Mouse (Mus musculus): ENCODE data around the gene Sesn1.
A peak's percentile ranks its signal among the peaks of the same experiment; 100 is the strongest.
"Not testable (repeated sequence)": the region's sequence is repeated elsewhere in the genome, so short reads cannot be mapped to it uniquely, and the experiment has no call there.

Sesn1 gene

GRCm38 (mm10) chr10:41930966-41931365 is 121.2 kb downstream of the Sesn1 start:
- no peak for DNase-seq

GRCm38 (mm10) chr10:41931962-41932361 is 122.2 kb downstream of the Sesn1 start:
- peak; percentile 78 for DNase-seq

GRCm38 (mm10) chr10:41932943-41933342 is 123.2 kb downstream of the Sesn1 start:
- DNase-seq: no peak

GRCm38 (mm10) chr10:41933536-41933935 is 123.8 kb downstream of the Sesn1 start:
- no peak for DNase-seq

GRCm38 (mm10) chr10:41934633-41935475 is 125.1 kb downstream of the Sesn1 start:
- DNase-seq: peak; percentile 81

- peak; percentile 51 for DNase-seq
Measured at GRCm38 (mm10) chr10:41935476-41935829, 125.7 kb downstream of the Sesn1 start.

GRCm38 (mm10) chr10:41936100-41936499 is 126.4 kb downstream of the Sesn1 start:
- DNase-seq: peak; percentile 32

- DNase-seq: no peak
Measured at GRCm38 (mm10) chr10:41937176-41937575, 127.4 kb downstream of the Sesn1 start.

GRCm38 (mm10) chr10:41939090-41939489 is 129.4 kb downstream of the Sesn1 start:
- no peak for DNase-seq

- DNase-seq: not testable (repeated sequence)
Measured at GRCm38 (mm10) chr10:41952354-41952753, 142.6 kb downstream of the Sesn1 start.

GRCm38 (mm10) chr10:41952850-41953527 is 143.3 kb downstream of the Sesn1 start:
- no peak for DNase-seq

GRCm38 (mm10) chr10:41953528-41953864 is 143.8 kb downstream of the Sesn1 start:
- DNase-seq: no peak

- no peak for DNase-seq
Measured at GRCm38 (mm10) chr10:41957421-41958225, 147.9 kb downstream of the Sesn1 start.
